Mouse (Mus musculus) brain, embryonic 14.5 days (tissue): ENCODE measurements around the gene Myo10.

Experiments
- CTCF ChIP-seq: fragments of 200-500 bp; IDR thresholded peaks from 2 replicates; pipeline ENCODE4 v1.5.1; 2012; ENCODE audit warnings: inconsistent platforms, mild to moderate bottlenecking, moderate library complexity, borderline replicate concordance; ENCODE audit not compliant: insufficient read depth, insufficient read length; ENCODE audit errors: extremely low read depth
- POLR2A ChIP-seq: fragments of 200-500 bp; IDR thresholded peaks from 2 replicates; pipeline ENCODE4 v1.6.1; 2012; ENCODE audit warnings: mild to moderate bottlenecking, inconsistent platforms, borderline replicate concordance; ENCODE audit not compliant: poor library complexity, insufficient read depth, insufficient read length, severe bottlenecking; ENCODE audit errors: extremely low read depth

DNA sequence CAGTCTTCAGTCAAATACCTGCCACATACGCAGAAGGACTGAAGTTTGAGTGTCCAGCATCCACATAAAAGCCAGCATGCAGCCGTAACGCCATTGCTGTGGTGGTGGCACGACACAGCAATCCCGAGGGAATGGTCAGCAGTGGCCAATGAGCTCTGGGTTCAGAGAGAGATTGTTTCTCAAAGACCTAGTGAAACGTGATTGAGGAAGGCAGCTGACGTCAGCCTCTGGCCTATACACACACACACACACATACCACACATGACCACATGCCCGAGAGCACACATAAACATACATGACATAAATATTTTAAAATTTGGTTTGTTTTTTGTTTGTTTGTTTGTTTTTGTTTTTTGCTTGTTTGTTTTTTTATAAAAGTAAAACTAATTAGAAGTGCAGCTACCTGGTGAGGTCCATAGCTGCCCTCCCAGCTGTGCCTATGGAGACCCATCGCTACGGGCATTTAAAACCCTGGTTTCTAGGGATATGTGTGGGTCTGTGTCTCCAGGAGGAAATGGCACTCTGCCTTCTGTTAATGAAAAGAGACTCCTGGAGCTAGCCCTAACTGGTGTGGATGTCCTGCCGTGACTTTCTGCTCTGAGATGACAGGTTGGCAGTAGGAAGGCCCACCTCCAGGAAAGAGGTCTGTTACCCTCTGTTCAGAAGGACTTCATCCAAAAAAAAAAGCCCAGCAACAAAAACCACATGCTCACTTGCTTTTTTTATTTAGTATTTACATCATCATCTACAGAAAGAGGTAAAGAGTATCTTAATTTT is 82.7 kb downstream of the Myo10 start:
- no peak for TF ChIP-seq POLR2A
- TF ChIP-seq CTCF: no peak
